Comparison of ENCODE assay signal across 7 mouse cellular contexts in genomic region chr8:71725122-71725924, GRCm38 (mm10). TPM values are rescaled to one million over a fixed set of nuclear protein-coding genes. Genes with fewer than 3 reads are reported as not detected.
A peak's percentile ranks its signal among the peaks of the same experiment; 100 is the strongest.
DNase-seq lines count a peak whose midpoint lies in the region; TF ChIP-seq lines count a peak whose summit lies in the region.

TSS of gene Fcho1 (minus strand) at chr8:71725716.

- TF ChIP-seq POLR2A in small intestine, adult 2 months (IDR thresholded peaks at IDR 0.05; ENCODE audit: low read depth, low read length): no peak

- DNase-seq in adrenal gland, postnatal 25 days: peak; percentile 73
- peak; percentile 84 for DNase-seq in embryo, embryonic 10 days (ENCODE audit: low spot score)
- peak; percentile 57 for DNase-seq in gastrocnemius, postnatal 25 days
- DNase-seq in kidney, adult 11 months: peak; percentile 75
- peak; percentile 87 for DNase-seq in left cerebral cortex, postnatal 4 days
- DNase-seq in midbrain, embryonic 10.5 days (ENCODE audit: low spot score): peak; percentile 82

- TF ChIP-seq CTCF in small intestine, adult 2 months (IDR thresholded peaks at IDR 0.05; ENCODE audit: extremely low read depth, insufficient read length, insufficient replicate concordance, low read depth, low read length): no peak

- intact Hi-C loops in left cerebral cortex, postnatal 4 days (cut with DNase I): no loop called here

- peak within 1 kb of the TSS; percentile 87 for H3K4me3 ChIP-seq in midbrain, embryonic 10.5 days
- peak within 1 kb of the TSS; percentile 65 for H3K4me3 ChIP-seq in small intestine, adult 2 months (ENCODE audit: low read depth, low read length)

- H3K4me1 ChIP-seq in midbrain, embryonic 10.5 days: peaks cover 60% of the 10 kb centered on the region
- H3K4me1 ChIP-seq in small intestine, adult 2 months (ENCODE audit: control insufficient read depth, insufficient read depth, insufficient read length, low read length): peaks cover 16% of the 10 kb centered on the region

- no peaks in the 10 kb centered on the region for H3K36me3 ChIP-seq in midbrain, embryonic 10.5 days
- H3K36me3 ChIP-seq in small intestine, adult 2 months (ENCODE audit: control insufficient read depth, insufficient read depth, low read length): no peaks in the 10 kb centered on the region

- peaks cover 55% of the 10 kb centered on the region for H3K27me3 ChIP-seq in midbrain, embryonic 10.5 days (ENCODE audit: low read depth, poor library complexity, severe bottlenecking)
- no peaks in the 10 kb centered on the region for H3K27me3 ChIP-seq in small intestine, adult 2 months (ENCODE audit: control insufficient read depth, insufficient read depth, low read length)

- 1% methylated on average over 52 of the region's 54 CpGs for WGBS in midbrain, embryonic 10.5 days
- 2% methylated on average over 53 of the region's 54 CpGs for WGBS in small intestine, adult 2 months

- no peaks in the 10 kb centered on the region for H3K9me3 ChIP-seq in midbrain, embryonic 10.5 days (replicated peaks)

- peak within 1 kb of the TSS; percentile 85 for H3K27ac ChIP-seq in midbrain, embryonic 10.5 days (replicated peaks)
- no peak within 1 kb of the TSS for H3K27ac ChIP-seq in small intestine, adult 2 months (ENCODE audit: insufficient read depth, low read depth, low read length)

RNA-seq across cellular contexts. Expression of gene Fcho1, which starts in this region (rescaled TPM):
- 2.2 and 2.6 TPM in 2 replicates for total RNA-seq in adrenal gland, postnatal 25 days (2021)
- not detected for total RNA-seq in gastrocnemius, postnatal 25 days (2021)
- total RNA-seq in left cerebral cortex, postnatal 4 days (2021): 100 to 1,000 TPM; 153 to 162 TPM
- polyA plus RNA-seq in midbrain, embryonic 10.5 days (2016; fragmentation: Nextera tagmentation; extraction: Ambion mirVana): 17.7 and 25.4 TPM in 2 replicates
- polyA plus RNA-seq in small intestine, adult 2 months (2012; rRNA removed): 11.9 and 20.1 TPM in 2 replicates

Comparison
In these comparisons a context has a peak if more than half of its experiments do, and no peak if none do; other contexts are left out.
1. RNA of gene Fcho1 (total RNA-seq): 153 to 162 TPM in left cerebral cortex, postnatal 4 days; 2.2 to 2.6 TPM in adrenal gland, postnatal 25 days and not detected in gastrocnemius, postnatal 25 days; every median in the first group is over 10 times any median in the second.
2. Peak in DNase-seq in gastrocnemius, postnatal 25 days; RNA of the gene not detected or under 1 TPM.
3. Peak in every context shown above with its lines, with median percentiles within 50 percentile points of each other: DNase-seq.